Mouse (Mus musculus): Measurements from ENCODE around the gene Cfap300.
A peak's percentile ranks its signal among the peaks of the same experiment; 100 is the strongest.

Gene Cfap300

GRCm38 (mm10) chr9:8042338-8043043 is at the start of gene Cfap300:
Cfap300 (minus strand) TSS chr9:8042823.
- DNase-seq (ENCODE audit: extremely low read depth, low read depth, low spot score) = peak; percentile 46

GRCm38 (mm10) chr9:8078882-8079281 is 36.3 kb upstream of the Cfap300 start:
- DNase-seq (ENCODE audit: extremely low read depth, low read depth, low spot score) = no peak

- no peak for DNase-seq (ENCODE audit: extremely low read depth, low read depth, low spot score)
Measured at GRCm38 (mm10) chr9:8074345-8074744, 31.7 kb upstream of the Cfap300 start.

- no peak for DNase-seq (ENCODE audit: extremely low read depth, low read depth, low spot score)
Measured at GRCm38 (mm10) chr9:8073203-8073755, 30.7 kb upstream of the Cfap300 start.

GRCm38 (mm10) chr9:8059636-8060035 is 17.0 kb upstream of the Cfap300 start:
- DNase-seq (ENCODE audit: extremely low read depth, low read depth, low spot score) = no peak

- no peak for DNase-seq (ENCODE audit: extremely low read depth, low read depth, low spot score)
Measured at GRCm38 (mm10) chr9:8054831-8055230, 12.2 kb upstream of the Cfap300 start.

GRCm38 (mm10) chr9:8043044-8043387 is 393 bp upstream of the Cfap300 start:
- no peak for DNase-seq (ENCODE audit: extremely low read depth, low read depth, low spot score)

- peak; percentile 18 for DNase-seq (ENCODE audit: extremely low read depth, low read depth, low spot score)
Measured at GRCm38 (mm10) chr9:8035546-8035945, 7.1 kb downstream of the Cfap300 start.

GRCm38 (mm10) chr9:8035091-8035490 is 7.5 kb downstream of the Cfap300 start:
- no peak for DNase-seq (ENCODE audit: extremely low read depth, low read depth, low spot score)

- DNase-seq (ENCODE audit: extremely low read depth, low read depth, low spot score) = no peak
Measured at GRCm38 (mm10) chr9:8034143-8034542, 8.5 kb downstream of the Cfap300 start.

GRCm38 (mm10) chr9:8032847-8033246 is 9.8 kb downstream of the Cfap300 start:
- DNase-seq (ENCODE audit: extremely low read depth, low read depth, low spot score) = peak; percentile 70

- DNase-seq (ENCODE audit: extremely low read depth, low read depth, low spot score) = no peak
Measured at GRCm38 (mm10) chr9:8018609-8019008, 24.0 kb downstream of the Cfap300 start.

GRCm38 (mm10) chr9:8017253-8017913 is 25.2 kb downstream of the Cfap300 start:
- DNase-seq (ENCODE audit: extremely low read depth, low read depth, low spot score) = no peak

- DNase-seq (ENCODE audit: extremely low read depth, low read depth, low spot score) = no peak
Measured at GRCm38 (mm10) chr9:8004370-8004991, 38.1 kb downstream of the Cfap300 start, which contains the start of gene Yap1. Yap1 (minus strand) TSS chr9:8004596.

GRCm38 (mm10) chr9:8003301-8004271 is 39.0 kb downstream of the Cfap300 start:
- no peak for DNase-seq (ENCODE audit: extremely low read depth, low read depth, low spot score)

- no peak for DNase-seq (ENCODE audit: extremely low read depth, low read depth, low spot score)
Measured at GRCm38 (mm10) chr9:8002806-8003205, 39.8 kb downstream of the Cfap300 start.

GRCm38 (mm10) chr9:8001352-8001751 is 41.3 kb downstream of the Cfap300 start:
- DNase-seq (ENCODE audit: extremely low read depth, low read depth, low spot score) = no peak

- DNase-seq (ENCODE audit: extremely low read depth, low read depth, low spot score) = no peak
Measured at GRCm38 (mm10) chr9:7994275-7994674, 48.3 kb downstream of the Cfap300 start.

- DNase-seq (ENCODE audit: extremely low read depth, low read depth, low spot score) = no peak
Measured at GRCm38 (mm10) chr9:7992651-7993050, 50.0 kb downstream of the Cfap300 start.

GRCm38 (mm10) chr9:7990897-7991296 is 51.7 kb downstream of the Cfap300 start:
- peak; percentile 80 for DNase-seq (ENCODE audit: extremely low read depth, low read depth, low spot score)

- DNase-seq (ENCODE audit: extremely low read depth, low read depth, low spot score) = peak; percentile 88
Measured at GRCm38 (mm10) chr9:7987119-7987518, 55.5 kb downstream of the Cfap300 start.

All from fat pad, adult 2 months (tissue).